Mouse (Mus musculus): ENCODE measurements around the gene Fgb. TPM values are rescaled to one million over a fixed set of nuclear protein-coding genes. Genes with fewer than 3 reads are reported as not detected.

Fgb gene
- polyA plus RNA-seq, 1 experiment = not detected

DNA sequence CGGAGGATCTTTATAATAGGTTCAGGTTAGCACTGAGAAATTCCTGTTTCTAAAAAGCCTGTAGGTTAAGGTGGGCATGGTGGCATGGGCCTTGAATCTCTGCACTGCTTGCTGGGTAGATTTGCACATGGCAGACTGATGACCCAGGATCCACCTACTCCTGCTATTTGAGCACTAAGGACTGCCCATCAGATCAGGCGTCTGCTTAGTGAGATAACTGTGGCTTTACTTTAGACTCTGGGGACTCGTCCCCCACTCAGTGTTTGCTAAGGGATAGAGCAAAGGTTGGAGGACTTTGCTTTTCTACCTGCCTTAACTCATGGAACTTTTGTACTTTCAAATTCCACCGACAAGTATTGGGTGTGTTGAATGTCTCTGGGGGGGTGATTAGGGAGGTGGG is 10.0 kb downstream of the Fgb start:
- no peak overlapping the region for H3K4me3 ChIP-seq (ENCODE audit: insufficient read depth, low read depth, low read length)
- TF ChIP-seq POLR2A (IDR thresholded peaks at IDR 0.05; ENCODE audit: insufficient read depth, low read depth, low read length) (no peak), CTCF (IDR thresholded peaks at IDR 0.05; ENCODE audit: insufficient read depth, low read depth, low read length) (no peak)
- no peak overlapping the region for H3K27ac ChIP-seq (ENCODE audit: insufficient read depth, low read depth, low read length)
- H3K4me1 ChIP-seq (ENCODE audit: control insufficient read depth, insufficient read depth, low read length) = no peaks in the 10 kb centered on the region
- 89% methylated on average over 4 of the region's 4 CpGs for WGBS

DNA sequence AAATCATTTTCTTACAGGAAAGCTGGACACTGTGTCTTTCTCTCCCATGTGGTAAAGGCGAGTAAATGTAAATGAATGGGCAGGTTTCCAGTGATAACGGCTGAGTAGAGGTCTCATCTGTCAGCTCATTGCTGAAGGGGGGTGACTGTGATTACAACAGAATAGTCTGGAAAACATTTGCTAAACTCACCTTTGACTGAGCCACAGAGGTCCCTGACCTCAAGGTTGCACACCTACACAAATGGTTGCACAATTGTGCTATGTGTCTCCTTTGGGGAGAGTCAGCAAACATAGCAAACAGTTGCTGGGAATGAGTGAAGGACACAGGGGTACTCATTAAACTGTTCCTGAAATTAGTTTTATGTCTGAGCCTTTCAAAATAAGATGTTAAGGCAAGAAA is 10.8 kb downstream of the Fgb start:
- no peak for TF ChIP-seq POLR2A (IDR thresholded peaks at IDR 0.05; ENCODE audit: insufficient read depth, low read depth, low read length)
- TF ChIP-seq CTCF (IDR thresholded peaks at IDR 0.05; ENCODE audit: insufficient read depth, low read depth, low read length) = no peak
- 74% methylated on average over 2 of the region's 2 CpGs for WGBS
- Histone ChIP-seq H3K4me1 (ENCODE audit: control insufficient read depth, insufficient read depth, low read length) (no peaks in the 10 kb centered on the region), H3K4me3 (ENCODE audit: insufficient read depth, low read depth, low read length) (no peak overlapping the region), H3K27ac (ENCODE audit: insufficient read depth, low read depth, low read length) (no peak overlapping the region)

DNA sequence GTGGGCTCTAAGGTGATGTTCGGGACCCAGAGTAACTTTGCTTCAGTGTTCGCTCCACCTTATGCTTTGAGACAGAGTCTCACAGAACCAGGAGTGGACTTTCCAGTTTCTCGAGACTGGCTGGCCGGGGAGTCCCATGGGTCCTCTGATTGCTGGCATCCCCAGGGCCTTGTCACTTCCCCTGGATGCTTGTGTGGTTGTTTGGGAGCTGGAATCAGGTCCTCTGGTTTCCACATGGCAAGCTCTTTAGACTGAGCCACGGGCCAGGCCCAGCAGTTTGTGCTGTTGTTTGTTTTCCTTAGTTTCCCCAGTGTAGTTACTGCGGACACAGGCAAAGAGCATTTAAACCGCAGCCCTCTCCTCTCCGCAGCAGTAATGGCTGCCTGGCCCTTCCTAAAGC is 15.9 kb downstream of the Fgb start:
- no peak overlapping the region for H3K27ac ChIP-seq (ENCODE audit: insufficient read depth, low read depth, low read length)
- no peak overlapping the region for H3K4me3 ChIP-seq (ENCODE audit: insufficient read depth, low read depth, low read length)
- 0 out of 2 replicates have a peak, but pooled peaks cover 5% of the 10 kb centered on the region for H3K4me1 ChIP-seq (ENCODE audit: control insufficient read depth, insufficient read depth, low read length)
- 92% methylated on average over 8 of the region's 8 CpGs for WGBS
- TF ChIP-seq POLR2A (IDR thresholded peaks at IDR 0.05; ENCODE audit: insufficient read depth, low read depth, low read length) (no peak), CTCF (IDR thresholded peaks at IDR 0.05; ENCODE audit: insufficient read depth, low read depth, low read length) (no peak)

DNA sequence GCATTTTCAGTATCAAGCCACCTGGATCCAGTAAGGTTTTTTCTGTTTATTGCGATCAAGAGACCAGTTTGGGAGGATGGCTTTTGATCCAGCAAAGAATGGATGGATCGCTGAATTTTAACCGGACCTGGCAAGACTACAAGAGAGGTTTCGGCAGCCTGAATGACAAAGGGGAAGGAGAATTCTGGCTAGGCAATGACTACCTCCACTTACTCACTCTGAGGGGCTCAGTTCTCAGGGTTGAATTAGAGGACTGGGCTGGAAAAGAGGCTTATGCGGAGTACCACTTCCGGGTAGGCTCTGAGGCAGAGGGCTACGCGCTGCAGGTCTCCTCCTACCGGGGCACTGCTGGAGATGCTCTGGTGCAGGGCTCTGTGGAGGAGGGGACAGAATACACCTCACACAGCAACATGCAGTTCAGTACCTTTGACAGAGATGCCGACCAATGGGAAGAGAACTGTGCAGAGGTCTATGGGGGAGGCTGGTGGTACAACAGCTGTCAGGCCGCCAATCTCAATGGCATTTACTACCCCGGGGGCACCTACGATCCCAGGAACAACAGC is 16.8 kb downstream of the Fgb start:
- TF ChIP-seq CTCF (IDR thresholded peaks at IDR 0.05; ENCODE audit: insufficient read depth, low read depth, low read length) = no peak
- no peak for TF ChIP-seq POLR2A (IDR thresholded peaks at IDR 0.05; ENCODE audit: insufficient read depth, low read depth, low read length)
- 45% methylated on average over 13 of the region's 13 CpGs for WGBS
- H3K27ac ChIP-seq (ENCODE audit: insufficient read depth, low read depth, low read length) = no peak overlapping the region
- no peak overlapping the region for H3K4me3 ChIP-seq (ENCODE audit: insufficient read depth, low read depth, low read length)
- 0 out of 2 replicates have a peak, but pooled peaks cover 5% of the 10 kb centered on the region for H3K4me1 ChIP-seq (ENCODE audit: control insufficient read depth, insufficient read depth, low read length)

DNA sequence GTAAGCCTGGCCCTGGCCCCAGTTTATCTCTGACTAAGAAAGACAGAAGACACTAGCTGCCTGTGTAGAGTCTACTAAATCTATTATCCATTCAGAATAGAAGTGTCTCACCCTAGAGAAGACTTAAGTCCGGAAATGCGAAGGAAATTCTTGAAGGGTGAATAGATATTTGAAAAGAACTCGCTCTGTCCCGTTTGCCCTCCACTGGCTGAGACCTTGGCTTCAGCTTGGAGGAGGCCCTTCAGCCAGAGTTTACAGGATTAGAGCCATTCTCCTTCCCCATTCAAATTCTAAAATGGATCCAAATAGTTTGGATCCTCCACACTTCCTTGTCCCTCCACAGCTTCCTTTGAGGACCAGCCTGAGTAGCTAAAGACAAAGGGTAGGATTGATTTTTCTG is 19.3 kb downstream of the Fgb start:
- H3K4me3 ChIP-seq (ENCODE audit: insufficient read depth, low read depth, low read length) = no peak overlapping the region
- WGBS = 87% methylated on average over 4 of the region's 4 CpGs
- H3K4me1 ChIP-seq (ENCODE audit: control insufficient read depth, insufficient read depth, low read length) = peaks cover 11% of the 10 kb centered on the region; the same call in 1 of the 2 replicates
- no peak for TF ChIP-seq CTCF (IDR thresholded peaks at IDR 0.05; ENCODE audit: insufficient read depth, low read depth, low read length)
- no peak for TF ChIP-seq POLR2A (IDR thresholded peaks at IDR 0.05; ENCODE audit: insufficient read depth, low read depth, low read length)
- H3K27ac ChIP-seq (ENCODE audit: insufficient read depth, low read depth, low read length) = no peak overlapping the region

DNA sequence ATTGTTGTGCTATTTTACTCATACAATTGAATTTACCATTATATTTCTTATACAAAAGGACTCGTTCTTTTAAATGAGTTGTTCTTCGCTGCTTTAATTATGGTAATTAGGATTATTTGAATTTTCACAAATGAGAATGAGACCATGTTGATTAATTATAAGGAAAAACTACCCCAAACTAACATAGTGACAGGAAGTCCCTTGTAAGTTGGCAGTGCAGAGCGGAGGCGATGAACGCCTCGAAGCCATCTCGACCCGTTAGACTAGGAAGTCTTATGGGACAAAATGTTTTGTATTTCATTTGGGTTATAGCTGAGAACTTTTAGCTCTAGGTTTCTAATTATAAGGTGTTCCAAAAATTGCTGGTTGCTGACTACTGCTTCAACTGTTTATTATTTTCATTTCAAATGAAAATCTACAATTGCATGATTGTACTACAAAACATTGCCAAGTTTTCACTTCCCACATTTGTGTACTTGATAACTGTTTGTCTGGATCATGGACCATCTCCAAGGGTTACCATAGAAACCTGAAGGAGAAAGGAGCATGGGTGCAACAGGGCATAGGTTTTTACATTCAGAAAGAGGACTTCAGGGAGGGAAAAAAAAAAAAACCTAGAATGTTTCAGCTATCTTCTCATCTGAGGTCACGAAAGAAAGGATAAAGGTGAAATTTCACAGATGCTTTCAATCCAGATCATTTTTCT is 22.0 kb downstream of the Fgb start:
- WGBS = 26% methylated on average over 9 of the region's 9 CpGs
- Histone ChIP-seq H3K27ac (ENCODE audit: insufficient read depth, low read depth, low read length) (no peak overlapping the region), H3K4me3 (ENCODE audit: insufficient read depth, low read depth, low read length) (no peak overlapping the region), H3K4me1 (ENCODE audit: control insufficient read depth, insufficient read depth, low read length) (peaks cover 6% of the 10 kb centered on the region; the same call in 1 of the 2 replicates)
- TF ChIP-seq CTCF (IDR thresholded peaks at IDR 0.05; ENCODE audit: insufficient read depth, low read depth, low read length) (no peak), POLR2A (IDR thresholded peaks at IDR 0.05; ENCODE audit: insufficient read depth, low read depth, low read length) (no peak)

DNA sequence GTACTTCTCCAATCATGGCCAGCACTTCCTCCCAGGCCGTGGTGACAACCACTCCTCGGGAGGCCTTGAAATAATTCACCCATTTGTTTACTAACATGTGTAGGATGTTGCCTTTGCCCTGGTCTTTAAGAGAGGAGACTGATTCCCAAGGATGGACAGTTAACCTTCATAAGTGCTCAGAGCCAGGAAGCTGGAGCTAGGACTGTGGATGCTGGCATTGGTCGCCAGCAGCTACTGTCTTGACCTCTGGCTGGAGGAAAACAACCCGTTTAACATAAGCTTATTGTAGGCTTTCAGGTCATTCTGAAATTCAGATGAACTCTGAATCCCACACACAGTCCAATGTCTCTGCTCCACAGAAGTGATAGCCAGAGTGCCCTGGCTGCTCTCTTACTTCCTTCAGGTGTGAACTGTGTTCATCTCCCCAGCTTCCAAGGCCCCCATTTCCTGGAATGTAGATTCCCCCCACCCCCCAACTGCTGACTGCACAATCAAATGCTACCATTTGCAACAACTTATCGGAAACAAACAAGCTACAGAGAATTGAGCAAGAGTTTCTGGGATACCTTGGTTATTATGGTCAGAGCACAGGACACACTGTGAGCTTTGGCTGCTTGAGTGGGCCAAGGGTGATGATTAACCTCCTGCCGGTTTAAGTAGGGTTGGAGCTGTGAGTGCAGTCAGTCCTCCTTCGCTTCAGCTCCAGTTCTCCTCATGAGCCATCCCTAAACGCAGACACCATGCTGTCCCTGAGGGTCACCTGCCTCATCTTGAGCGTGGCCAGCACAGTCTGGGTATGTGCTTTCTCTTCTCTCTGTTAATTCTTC is 24.0 kb downstream of the Fgb start, which contains the start of gene Fga:
Gene Fga, plus strand, starts transcription at position 602 of the 827 bp plus-strand sequence.
- Histone ChIP-seq H3K4me3 (ENCODE audit: insufficient read depth, low read depth, low read length) (no peak within 1 kb of the TSS), H3K4me1 (ENCODE audit: control insufficient read depth, insufficient read depth, low read length) (peaks cover 6% of the 10 kb centered on the region; the same call in 1 of the 2 replicates), H3K27ac (ENCODE audit: insufficient read depth, low read depth, low read length) (no peak within 1 kb of the TSS)
- 84% methylated on average over 9 of the region's 9 CpGs for WGBS
- TF ChIP-seq POLR2A (IDR thresholded peaks at IDR 0.05; ENCODE audit: insufficient read depth, low read depth, low read length) (no peak), CTCF (IDR thresholded peaks at IDR 0.05; ENCODE audit: insufficient read depth, low read depth, low read length) (no peak)

DNA sequence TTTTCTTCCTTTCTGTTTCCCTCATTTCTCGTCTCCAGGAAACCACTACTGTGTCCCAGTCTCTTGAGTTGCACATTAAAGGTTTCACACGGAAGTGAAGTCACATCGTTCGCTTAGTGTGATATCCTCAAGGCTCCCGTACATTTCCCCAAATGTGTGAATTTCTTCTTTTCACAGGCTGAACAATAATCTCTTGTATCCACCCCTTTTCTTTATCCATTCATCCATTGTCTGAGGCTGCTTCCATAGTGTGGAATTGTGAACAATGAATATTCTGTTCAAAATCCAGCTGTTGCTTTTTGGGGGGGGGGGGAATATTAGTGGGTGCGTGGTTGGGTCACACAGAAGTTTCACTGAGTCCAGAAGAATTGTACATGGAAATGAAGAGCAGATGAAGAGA is 24.6 kb downstream of the Fgb start:
- 57% methylated on average over 6 of the region's 6 CpGs for WGBS
- H3K27ac ChIP-seq (ENCODE audit: insufficient read depth, low read depth, low read length) = no peak overlapping the region
- no peak overlapping the region for H3K4me3 ChIP-seq (ENCODE audit: insufficient read depth, low read depth, low read length)
- TF ChIP-seq CTCF (IDR thresholded peaks at IDR 0.05; ENCODE audit: insufficient read depth, low read depth, low read length) (no peak), POLR2A (IDR thresholded peaks at IDR 0.05; ENCODE audit: insufficient read depth, low read depth, low read length) (no peak)
- H3K4me1 ChIP-seq (ENCODE audit: control insufficient read depth, insufficient read depth, low read length) = peaks cover 6% of the 10 kb centered on the region; the same call in 1 of the 2 replicates

DNA sequence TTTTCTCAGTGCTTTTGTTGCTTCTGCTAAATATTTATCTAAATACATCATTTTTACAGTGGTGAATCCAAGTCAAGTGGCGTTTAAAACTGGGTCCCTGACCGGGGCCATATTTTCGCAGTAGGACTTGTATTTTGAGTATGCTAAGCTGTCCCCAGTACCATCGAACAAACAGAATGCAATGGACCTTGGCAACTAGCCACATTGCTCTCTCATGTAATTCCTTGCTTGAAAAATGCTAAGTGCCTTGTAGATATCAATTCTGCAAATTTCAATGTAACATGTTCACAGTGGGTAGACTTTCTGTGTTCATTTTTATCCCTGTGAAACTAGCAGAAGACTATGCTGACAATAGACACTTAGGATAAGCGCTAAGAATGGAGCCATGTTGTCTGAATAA is 28.5 kb downstream of the Fgb start:
- H3K4me3 ChIP-seq (ENCODE audit: insufficient read depth, low read depth, low read length) = no peak overlapping the region
- TF ChIP-seq POLR2A (IDR thresholded peaks at IDR 0.05; ENCODE audit: insufficient read depth, low read depth, low read length) = no peak
- TF ChIP-seq CTCF (IDR thresholded peaks at IDR 0.05; ENCODE audit: insufficient read depth, low read depth, low read length) = no peak
- WGBS = 88% methylated on average over 5 of the region's 5 CpGs

More for the DNA sequence above, 28.5 kb downstream of the Fgb start:
- Histone ChIP-seq H3K4me1 (ENCODE audit: control insufficient read depth, insufficient read depth, low read length) (peaks cover 4% of the 10 kb centered on the region; the same call in 1 of the 2 replicates), H3K27ac (ENCODE audit: insufficient read depth, low read depth, low read length) (no peak overlapping the region)

Data from olfactory bulb, adult 2 months (tissue).